Mouse (Mus musculus): ENCODE measurements at regions not wholly inside any gene's neighbourhood (a gene's known extent, or its start where the extent isn't known, plus 50 kb on each side); places are given as distances from the start of the nearest gene placed in this dataset.

DNA sequence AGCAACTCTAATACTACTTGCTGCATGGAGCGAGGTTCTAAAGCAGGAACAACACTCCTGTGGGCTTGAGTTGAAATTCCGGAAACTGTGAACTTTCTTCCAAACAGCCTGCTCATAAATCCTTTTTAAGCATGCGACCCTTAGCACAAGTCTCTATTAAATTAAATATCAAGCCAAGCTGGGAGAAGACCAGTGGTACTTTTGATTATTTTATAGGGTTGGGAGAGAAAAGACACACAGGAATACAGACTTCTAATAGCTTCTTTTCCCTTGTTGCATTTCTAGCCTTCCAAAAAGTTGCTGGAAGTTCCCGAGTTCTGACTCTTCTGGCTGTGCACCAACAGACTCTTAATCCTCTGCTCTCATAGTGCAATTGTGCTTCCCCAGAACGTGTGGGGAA, 136.6 kb upstream of the Tom1l1 start:
- H3K79me2 ChIP-seq (replicated peaks; ENCODE audit: control insufficient read depth, extremely low read depth, insufficient read depth, poor library complexity, severe bottlenecking), result no peaks in the 10 kb centered on the region
- no peak for DNase-seq (ENCODE audit: extremely low read depth)
- H3K4me1 ChIP-seq (ENCODE audit: control insufficient read depth in 1 of 2, insufficient read depth in 2 of 2), result no peaks in the 10 kb centered on the region
- H3K27ac ChIP-seq (ENCODE audit: insufficient read depth, low read depth), result no peak overlapping the region
- TF ChIP-seq MEF2A (IDR thresholded peaks at IDR 0.05; ENCODE audit: borderline replicate concordance, low read depth, low read length) (no peak), ZKSCAN1 (IDR thresholded peaks at IDR 0.05; ENCODE audit: borderline replicate concordance, low read depth, low read length) (no peak), TCF12 (IDR thresholded peaks at IDR 0.05; ENCODE audit: low read depth, low read length) (no peak), ETS1 (conservative IDR thresholded peaks at IDR 0.05; ENCODE audit: low read depth, low read length) (no peak), PAX5 (IDR thresholded peaks at IDR 0.05; ENCODE audit: low read length) (no peak), MAFK (IDR thresholded peaks at IDR 0.05; ENCODE audit: insufficient replicate concordance, low read length) (no peak), IRF4 (IDR thresholded peaks at IDR 0.05; ENCODE audit: low read depth, low read length) (no peak), RCOR1 (conservative IDR thresholded peaks at IDR 0.05; ENCODE audit: low read depth, low read length) (no peak), NRF1 (IDR thresholded peaks at IDR 0.05; ENCODE audit: low read depth, low read length) (no peak), ZMIZ1 (IDR thresholded peaks at IDR 0.05; ENCODE audit: low read depth, low read length) (no peak), ZNF384 (IDR thresholded peaks at IDR 0.05; ENCODE audit: low read depth, low read length) (no peak), MYC (IDR thresholded peaks at IDR 0.05; ENCODE audit: low read depth, low read length) (no peak)
- H3K9ac ChIP-seq (ENCODE audit: insufficient read depth, low read depth), result no peak overlapping the region
- dilution Hi-C loops (cut with MboI; ENCODE audit: extremely low pct_ligation_motif_present, extremely low pct_unique_long_range_greater_than_20kb, low sequenced_read_pairs), result no loop called here
- no peak overlapping the region for H3K4me3 ChIP-seq (replicated peaks in 1 of 3; ENCODE audit: low read depth in 2 of 3, low read length in 2 of 3, poor library complexity in 1 of 3)
- peaks cover 54% of the 10 kb centered on the region for H3K9me3 ChIP-seq (replicated peaks; ENCODE audit: low read length)
- H3K4me2 ChIP-seq (ENCODE audit: insufficient read depth, low read depth, poor library complexity, severe bottlenecking), result no peak overlapping the region
- H3K27me3 ChIP-seq (replicated peaks), result no peaks in the 10 kb centered on the region
- in situ Hi-C loops (cut with MboI; ENCODE audit: low pct_ligation_motif_present, low pct_unique_long_range_greater_than_20kb, low sequenced_read_pairs), result no loop called here
- no peaks in the 10 kb centered on the region for H3K36me3 ChIP-seq (replicated peaks in 1 of 2; ENCODE audit: control insufficient read depth in 1 of 2, insufficient read depth in 1 of 2, low read length in 1 of 2)

- peaks cover 55% of the 10 kb centered on the region for H3K9me3 ChIP-seq (replicated peaks; ENCODE audit: low read length)
- H3K4me3 ChIP-seq (replicated peaks in 1 of 3; ENCODE audit: low read depth in 2 of 3, low read length in 2 of 3, poor library complexity in 1 of 3), result no peak overlapping the region
- TF ChIP-seq ZNF384 (IDR thresholded peaks at IDR 0.05; ENCODE audit: low read depth, low read length), result no peak
- no peak for TF ChIP-seq MXI1 (IDR thresholded peaks at IDR 0.05; ENCODE audit: low read depth, low read length)
- TF ChIP-seq MEF2A (IDR thresholded peaks at IDR 0.05; ENCODE audit: borderline replicate concordance, low read depth, low read length), result no peak
- no peak for TF ChIP-seq USF2 (conservative IDR thresholded peaks at IDR 0.05; ENCODE audit: low read depth, low read length)
- TF ChIP-seq SMC3 (IDR thresholded peaks at IDR 0.05; ENCODE audit: low read depth, low read length), result no peak
- no peak for TF ChIP-seq IRF4 (IDR thresholded peaks at IDR 0.05; ENCODE audit: low read depth, low read length)
- TF ChIP-seq E2F4 (IDR thresholded peaks at IDR 0.05; ENCODE audit: insufficient replicate concordance, low read depth, low read length), result no peak
- no peak for TF ChIP-seq GABPA (IDR thresholded peaks at IDR 0.05; ENCODE audit: insufficient replicate concordance, low read depth, low read length)
- no peak for TF ChIP-seq POLR2A (IDR thresholded peaks at IDR 0.05; ENCODE audit: low read depth, low read length)
- TF ChIP-seq MAX (IDR thresholded peaks at IDR 0.05; ENCODE audit: low read length), result no peak
- no peak for TF ChIP-seq ELF1 (IDR thresholded peaks at IDR 0.05; ENCODE audit: low read depth, low read length)
- no peak for TF ChIP-seq UBTF (IDR thresholded peaks at IDR 0.05; ENCODE audit: low read depth, low read length)
- no peak overlapping the region for H3K27ac ChIP-seq (ENCODE audit: insufficient read depth, low read depth)
- no peak overlapping the region for H3K4me2 ChIP-seq (ENCODE audit: insufficient read depth, low read depth, poor library complexity, severe bottlenecking)
- dilution Hi-C loops (cut with MboI; ENCODE audit: extremely low pct_ligation_motif_present, extremely low pct_unique_long_range_greater_than_20kb, low sequenced_read_pairs), result no loop called here
- no peaks in the 10 kb centered on the region for H3K36me3 ChIP-seq (replicated peaks in 1 of 2; ENCODE audit: control insufficient read depth in 1 of 2, insufficient read depth in 1 of 2, low read length in 1 of 2)
- no peak for DNase-seq (ENCODE audit: extremely low read depth)
- no peaks in the 10 kb centered on the region for H3K4me1 ChIP-seq (ENCODE audit: control insufficient read depth in 1 of 2, insufficient read depth in 2 of 2)
- in situ Hi-C loops (cut with MboI; ENCODE audit: low pct_ligation_motif_present, low pct_unique_long_range_greater_than_20kb, low sequenced_read_pairs), result no loop called here
- H3K79me2 ChIP-seq (replicated peaks; ENCODE audit: control insufficient read depth, extremely low read depth, insufficient read depth, poor library complexity, severe bottlenecking), result no peaks in the 10 kb centered on the region
- no peaks in the 10 kb centered on the region for H3K27me3 ChIP-seq (replicated peaks)
- H3K9ac ChIP-seq (ENCODE audit: insufficient read depth, low read depth), result no peak overlapping the region
Measured at GRCm38 (mm10) chr11:90816727-90817126, 128.6 kb upstream of the Tom1l1 start.

All from CH12.LX (cell line).